Mouse (Mus musculus): Measurements from ENCODE around the gene Gm20683.
A peak's percentile ranks its signal among the peaks of the same experiment; 100 is the strongest.
"Not testable (repeated sequence)": the region's sequence is repeated elsewhere in the genome, so short reads cannot be mapped to it uniquely, and the experiment has no call there.

The Gm20683 gene

DNA sequence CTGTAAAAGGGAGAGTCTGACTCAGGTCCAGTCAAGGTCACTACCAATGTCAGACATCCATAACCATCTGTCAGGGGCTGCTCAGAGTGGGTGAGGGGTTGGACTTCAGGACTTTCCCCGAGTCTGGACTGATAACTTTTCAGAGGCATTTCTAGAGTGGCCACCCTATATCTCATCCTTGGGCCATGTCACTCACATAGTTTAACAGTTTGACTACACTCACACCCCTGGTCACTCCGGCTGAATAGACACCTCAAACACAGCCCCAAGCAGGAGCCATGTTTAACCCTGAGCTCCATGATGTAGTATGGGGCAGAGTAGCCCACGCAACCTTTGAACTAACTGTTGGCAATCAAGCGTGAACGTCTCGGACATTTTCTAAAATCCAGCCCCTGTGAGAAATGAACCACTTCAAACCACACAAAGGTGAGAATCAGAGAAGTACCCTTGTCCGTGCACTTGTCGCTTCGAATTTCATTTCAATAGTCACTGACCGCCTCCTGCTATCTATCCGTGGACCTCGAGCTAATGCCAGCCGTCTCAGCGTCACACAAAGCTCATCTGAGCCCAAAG lies 32.7 kb upstream of the Gm20683 start:
- no peak for DNase-seq (ENCODE audit: low spot score)

GRCm38 (mm10) chr17:25873405-25874147 lies 32.0 kb upstream of the Gm20683 start:
- DNase-seq (ENCODE audit: low spot score), result no peak

GRCm38 (mm10) chr17:25872676-25873075 lies 31.1 kb upstream of the Gm20683 start:
- DNase-seq (ENCODE audit: low spot score), result no peak

DNA sequence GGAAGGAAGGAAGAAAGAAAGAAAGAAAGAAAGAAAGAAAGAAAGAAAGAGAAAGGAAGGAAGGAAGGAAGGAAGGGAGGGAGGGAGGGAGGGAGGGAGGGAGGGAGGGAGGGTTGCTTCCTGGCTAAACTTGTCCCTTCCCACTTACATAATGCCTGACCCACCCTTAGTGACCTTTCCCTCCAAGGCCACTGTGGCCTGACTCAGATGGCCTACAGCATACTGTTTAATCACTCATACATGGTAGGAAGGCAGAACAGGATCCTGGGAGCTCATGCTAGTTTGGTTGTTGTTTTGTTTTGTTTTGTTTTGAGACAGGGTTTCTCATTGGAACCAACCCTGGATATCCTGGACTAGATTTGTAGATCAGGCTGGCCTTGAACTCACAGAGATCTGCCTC lies 30.0 kb upstream of the Gm20683 start:
- DNase-seq (ENCODE audit: low spot score), result not testable (repeated sequence)

DNA sequence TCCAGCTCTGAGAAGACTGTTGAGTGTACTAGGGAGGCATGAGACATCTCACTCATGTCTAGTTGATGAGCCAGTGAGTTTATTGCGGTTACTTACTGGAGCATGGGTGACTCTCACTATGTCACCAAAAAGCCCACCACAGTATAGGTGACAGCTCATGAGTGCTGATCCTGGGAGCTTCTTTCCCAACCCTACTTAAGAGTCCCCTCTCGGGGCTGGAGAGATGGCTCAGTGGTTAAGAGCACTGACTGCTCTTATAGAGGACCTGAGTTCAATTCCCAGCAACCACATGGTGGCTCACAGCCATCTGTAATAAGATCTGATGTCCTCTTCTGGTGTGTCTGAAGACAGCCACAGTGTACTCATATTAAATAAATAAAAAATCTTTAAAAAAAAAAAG lies 28.4 kb upstream of the Gm20683 start:
- no peak for DNase-seq (ENCODE audit: low spot score)

GRCm38 (mm10) chr17:25869498-25869897 lies 27.9 kb upstream of the Gm20683 start:
- DNase-seq (ENCODE audit: low spot score), result no peak

DNA sequence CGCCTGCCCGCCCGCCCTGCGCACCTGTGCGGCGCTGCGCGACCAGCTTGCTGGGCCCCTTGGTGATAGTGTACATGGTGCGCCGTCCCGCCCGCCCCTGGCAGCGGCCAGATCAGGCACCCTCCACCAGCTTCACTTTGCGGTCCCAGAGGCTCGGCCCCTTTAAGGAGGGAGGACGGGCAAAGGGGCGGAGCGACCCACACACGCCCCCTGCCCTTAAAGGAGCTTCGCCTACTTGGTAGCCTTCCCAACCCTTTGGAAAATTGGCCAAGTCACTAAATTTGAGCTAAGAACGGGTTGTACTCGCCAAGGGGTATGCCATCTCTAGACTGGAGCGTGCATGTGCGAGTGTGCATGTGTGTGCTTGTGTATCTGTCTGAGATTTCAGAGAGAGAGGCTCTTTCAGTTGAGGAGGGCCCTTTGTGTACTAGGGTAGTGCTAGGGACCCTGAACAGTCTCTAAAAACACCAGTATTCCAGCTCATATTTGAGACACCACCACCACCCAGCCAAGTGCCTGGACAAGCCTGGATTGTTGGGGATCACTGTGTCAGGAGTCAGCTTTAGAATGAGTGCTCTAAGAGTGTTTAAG lies 27.1 kb upstream of the Gm20683 start, which contains the start of gene Mcrip2:
Mcrip2 (minus strand) TSS at position 164 of the 591 bp plus-strand sequence.
- peak; percentile 30 for DNase-seq (ENCODE audit: low spot score)

- DNase-seq (ENCODE audit: low spot score), result peak; percentile 39
These were observed 26.5 kb upstream of the Gm20683 start for GRCm38 (mm10) chr17:25867836-25868600.

- DNase-seq (ENCODE audit: low spot score), result peak; percentile 41
These were observed 25.9 kb upstream of the Gm20683 start for GRCm38 (mm10) chr17:25867509-25867835.

- no peak for DNase-seq (ENCODE audit: low spot score)
These were observed 24.6 kb upstream of the Gm20683 start for GRCm38 (mm10) chr17:25866172-25866571.

GRCm38 (mm10) chr17:25865288-25865687 lies 23.7 kb upstream of the Gm20683 start:
- DNase-seq (ENCODE audit: low spot score), result no peak

GRCm38 (mm10) chr17:25864311-25864710 lies 22.7 kb upstream of the Gm20683 start:
- no peak for DNase-seq (ENCODE audit: low spot score)

DNA sequence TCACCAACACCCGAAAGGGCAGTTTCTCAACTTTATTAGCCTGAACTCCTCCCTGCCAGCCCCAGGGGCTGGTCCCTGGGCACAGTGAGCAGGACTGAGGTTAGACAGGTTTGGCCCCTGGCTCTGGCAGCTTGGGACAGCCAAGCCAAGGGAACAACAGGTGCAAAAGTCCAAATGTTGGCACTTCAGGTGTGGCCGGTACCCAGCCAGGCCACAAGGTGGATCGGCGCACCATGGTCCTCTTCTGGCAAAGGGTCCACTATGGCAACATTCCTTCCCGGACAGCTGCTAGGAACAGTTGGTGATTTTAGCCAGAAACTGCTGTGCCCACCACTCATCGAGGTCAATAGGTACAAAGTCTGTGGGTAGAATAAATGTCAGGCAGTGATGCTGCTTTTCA lies 22.1 kb upstream of the Gm20683 start:
- DNase-seq (ENCODE audit: low spot score), result no peak

DNA sequence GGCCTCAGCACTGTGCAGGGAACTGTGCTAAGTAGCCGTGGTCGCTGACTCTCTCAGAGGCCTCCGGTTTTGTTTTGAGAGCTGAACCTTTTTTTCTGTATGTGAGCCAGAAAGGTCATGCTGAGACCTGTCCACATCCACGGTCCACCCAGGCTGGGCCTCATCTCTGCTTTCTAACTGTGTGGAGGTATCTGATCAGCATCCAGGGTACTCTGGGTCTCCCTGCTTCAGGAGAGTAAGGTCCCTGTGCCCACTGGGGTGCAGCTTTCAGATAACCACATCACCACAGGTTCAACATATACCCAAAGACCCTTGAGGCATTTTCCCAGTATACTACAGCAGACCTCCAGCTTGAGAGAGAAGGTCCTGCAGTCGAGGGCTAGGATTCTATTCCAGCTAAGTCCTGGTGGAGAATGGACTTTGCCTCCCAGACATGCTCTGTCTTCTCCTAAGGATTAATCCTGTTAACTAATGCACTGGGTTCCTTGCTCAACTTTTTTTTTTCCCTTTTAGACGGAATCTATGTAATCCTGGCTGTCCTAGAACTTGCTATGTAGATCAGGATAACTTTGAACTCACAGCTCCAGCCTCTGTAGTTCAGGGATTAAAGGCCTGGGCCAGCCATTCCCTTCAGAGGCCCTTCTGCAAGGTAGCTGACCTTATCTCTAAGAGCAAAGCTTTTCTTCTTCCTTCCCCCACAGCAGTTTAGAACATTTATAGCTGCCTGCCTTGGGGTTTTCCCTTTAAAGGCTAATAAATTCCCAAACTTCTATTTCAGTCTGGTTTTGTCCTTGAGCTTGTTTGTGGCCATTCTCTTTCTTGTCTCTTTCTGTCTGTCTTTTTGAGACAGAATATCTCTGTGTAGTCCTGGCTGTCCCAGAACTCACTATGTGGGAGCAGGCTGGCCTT lies 20.4 kb upstream of the Gm20683 start:
- DNase-seq (ENCODE audit: low spot score), result no peak

DNA sequence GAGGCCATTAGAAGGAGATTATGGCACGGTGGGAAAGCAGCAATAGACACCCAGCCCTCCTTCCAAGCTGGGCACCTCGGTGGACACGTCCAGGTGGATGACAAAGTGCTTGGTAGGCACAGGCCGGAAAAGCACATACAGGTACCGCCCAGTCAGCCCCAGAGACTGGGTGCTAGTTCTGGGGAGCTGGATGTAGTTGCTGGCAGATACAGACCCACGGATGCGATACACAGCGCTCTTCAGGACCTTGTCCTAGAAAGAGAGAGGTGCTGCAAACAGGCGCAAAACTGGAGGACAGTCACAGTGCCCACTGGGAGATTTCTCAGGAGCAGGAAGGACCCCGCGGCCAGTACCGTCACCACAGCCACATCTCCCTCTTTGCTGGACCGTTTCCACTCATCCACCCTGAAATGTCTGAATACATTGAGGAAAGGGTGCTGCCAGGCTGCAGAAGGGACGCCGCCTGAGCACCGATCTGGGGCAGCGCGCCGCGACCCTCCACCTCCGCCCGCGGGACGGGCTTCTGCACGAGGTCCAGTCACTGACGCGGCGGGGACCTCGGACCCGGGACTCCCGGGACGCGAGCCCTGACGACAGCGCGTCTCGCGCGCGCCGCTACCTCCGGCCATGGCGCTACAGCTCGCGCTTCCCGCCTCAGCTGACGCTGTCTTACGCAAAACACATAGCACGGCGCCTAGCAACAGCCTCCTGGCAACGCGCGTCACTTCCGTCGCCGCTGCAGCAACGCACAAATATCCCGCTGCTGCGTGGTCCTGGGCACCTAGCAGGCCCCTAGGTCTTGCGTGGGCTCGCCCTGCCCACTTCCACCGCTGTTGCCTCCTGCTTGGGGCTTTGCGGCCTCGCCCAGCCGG lies 19.5 kb upstream of the Gm20683 start, which contains the start of gene Wdr90:
Wdr90 (minus strand) TSS at position 670 of the 872 bp plus-strand sequence.
- DNase-seq (ENCODE audit: low spot score), result peak; percentile 85

DNA sequence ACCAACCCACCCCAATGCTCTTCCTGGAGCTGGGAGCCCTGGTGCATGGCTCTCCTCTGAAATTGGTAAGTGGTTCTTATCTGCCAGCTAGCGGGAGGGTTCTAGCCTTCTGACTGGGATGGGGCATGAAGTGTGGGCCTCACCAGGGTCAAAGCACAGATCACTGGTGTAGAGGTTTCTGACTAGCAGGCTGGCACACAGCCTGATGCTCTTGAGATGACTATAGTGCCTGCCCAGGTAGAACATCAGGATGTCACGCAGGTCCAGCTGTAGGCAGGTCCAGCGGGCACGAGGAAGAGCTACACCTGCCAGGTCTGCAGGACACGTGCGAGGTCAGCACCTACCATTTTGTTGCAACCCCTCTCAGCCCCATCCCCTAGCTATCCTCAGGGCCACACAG lies 18.7 kb upstream of the Gm20683 start:
- no peak for DNase-seq (ENCODE audit: low spot score)

GRCm38 (mm10) chr17:25844396-25844901 lies 2.9 kb upstream of the Gm20683 start, which contains the start of gene Rhot2:
Gene Rhot2 (minus strand): TSS chr17:25844851.
- DNase-seq (ENCODE audit: low spot score), result peak; percentile 90

DNA sequence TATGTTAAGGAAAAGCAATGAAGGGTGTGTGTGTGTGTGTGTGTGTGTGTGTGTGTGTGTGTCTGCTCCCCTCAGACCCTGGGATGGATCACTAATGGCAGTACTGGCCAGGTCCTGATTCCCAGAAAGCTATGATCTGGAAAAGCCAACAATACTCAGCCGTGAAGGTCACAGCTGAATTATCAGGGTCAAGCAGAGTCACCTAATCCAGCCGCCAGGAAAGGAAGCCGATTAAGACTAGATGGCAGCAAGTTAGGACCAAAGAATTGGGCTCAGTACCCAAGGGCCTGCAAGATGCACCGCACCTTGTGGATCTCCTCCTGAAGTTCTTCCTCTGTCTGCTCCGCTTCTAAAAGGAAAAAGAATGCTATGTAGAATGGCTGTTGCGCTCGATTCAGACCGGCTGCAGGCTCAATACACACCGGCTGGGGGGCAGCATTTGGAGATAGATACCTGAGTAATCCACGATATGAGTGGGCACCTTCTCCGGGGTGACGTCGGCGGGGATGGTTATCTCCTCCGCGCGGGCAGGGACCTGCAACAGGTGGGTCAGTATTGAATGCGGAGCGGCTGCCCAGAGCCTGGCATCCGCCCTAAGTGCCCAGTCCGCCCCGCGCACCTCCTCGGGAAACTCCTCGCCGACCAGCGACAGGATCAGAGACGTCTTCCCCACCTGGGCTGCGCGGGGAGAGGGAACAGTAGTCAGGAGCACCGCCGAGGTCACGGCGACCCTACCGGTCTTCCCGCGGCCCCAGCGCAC lies 2.3 kb upstream of the Gm20683 start:
- no peak for DNase-seq (ENCODE audit: low spot score)

DNA sequence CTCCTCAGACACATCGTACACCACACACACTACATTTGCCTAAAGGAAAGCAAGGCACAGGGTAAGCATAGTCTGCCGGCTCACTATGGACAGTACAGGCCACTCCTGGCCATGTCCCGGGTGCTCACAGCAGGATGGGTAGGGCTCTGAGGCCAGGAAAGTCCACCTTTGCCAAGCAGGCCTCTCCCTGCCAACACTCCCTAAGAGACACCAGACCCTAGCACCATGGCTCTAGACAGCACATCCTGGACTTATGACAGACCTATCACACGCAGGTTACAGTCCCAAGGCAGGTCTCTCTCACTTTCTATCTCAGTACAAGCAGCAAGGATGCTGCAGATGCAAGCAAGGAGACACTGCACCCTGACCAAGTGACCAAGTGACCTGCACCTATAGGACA lies 1.6 kb upstream of the Gm20683 start:
- no peak for DNase-seq (ENCODE audit: low spot score)

GRCm38 (mm10) chr17:25842509-25842908 lies 946 bp upstream of the Gm20683 start:
- no peak for DNase-seq (ENCODE audit: low spot score)

Measured in c-Kit-positive CD71-positive TER-119-positive erythroid progenitor cells, embryonic 14.5 days (primary cell).